In genomic region chr9:21760155-21761088, GRCm38 (mm10) we compare ENCODE assay signal across 8 mouse cellular contexts. TPM values are rescaled to one million over a fixed set of nuclear protein-coding genes. Genes with fewer than 3 reads are reported as not detected.
DNase-seq lines count a peak whose midpoint lies in the region; ATAC-seq and TF ChIP-seq lines count a peak whose summit lies in the region.

Spc24 (minus strand) TSS chr9:21760303.

- H3K4me1 ChIP-seq in ES-E14 (ENCODE audit: control insufficient read depth in 2 of 2, insufficient read depth in 2 of 2, low read length in 2 of 2, poor library complexity in 1 of 2): peaks cover 7 to 19% of the 10 kb centered on the region in 2 experiments
- H3K4me1 ChIP-seq in forebrain, embryonic 15.5 days: peaks cover 19% of the 10 kb centered on the region
- H3K4me1 ChIP-seq in lung, adult 2 months (ENCODE audit: control insufficient read depth, insufficient read depth, low read length): peaks cover 4% of the 10 kb centered on the region; the same call in 1 of the 2 replicates

- no peaks in the 10 kb centered on the region for H3K9me3 ChIP-seq in ES-E14 (ENCODE audit: control insufficient read depth, insufficient read depth, low read depth, low read length)
- H3K9me3 ChIP-seq in forebrain, embryonic 15.5 days: no peaks in the 10 kb centered on the region

- ATAC-seq in forebrain, embryonic 15.5 days (replicated peaks): peak; percentile 97
- peak; percentile 97 for ATAC-seq in neutrophil, adult 5-6 weeks (ENCODE audit: extremely low read depth, insufficient number of reproducible peaks, low FRiP score, poor library complexity, severe bottlenecking)

- peak within 1 kb of the TSS; percentile 92 for H3K4me2 ChIP-seq in forebrain, embryonic 15.5 days (replicated peaks)

- peak within 1 kb of the TSS; percentile 93 for H3K9ac ChIP-seq in ES-E14 (ENCODE audit: insufficient read depth, low read depth, low read length, poor library complexity, severe bottlenecking)
- peak within 1 kb of the TSS; percentile 62 for H3K9ac ChIP-seq in forebrain, embryonic 15.5 days (replicated peaks)

- no peaks in the 10 kb centered on the region for H3K27me3 ChIP-seq in forebrain, embryonic 15.5 days

- peaks cover 15% of the 10 kb centered on the region for H3K36me3 ChIP-seq in ES-E14 (ENCODE audit: control insufficient read depth, insufficient read depth, low read length, poor library complexity, severe bottlenecking)
- no peaks in the 10 kb centered on the region for H3K36me3 ChIP-seq in forebrain, embryonic 15.5 days

- TF ChIP-seq CTCF in lung, adult 2 months (IDR thresholded peaks at IDR 0.05; ENCODE audit: insufficient read depth, low read length): no peak

- intact Hi-C loops in heart, postnatal 25 days (cut with DNase I): no loop called here

- H3K4me3 ChIP-seq in ES-E14 (ENCODE audit: insufficient read depth in 1 of 2, low read depth in 1 of 2, low read length in 2 of 2, poor library complexity in 1 of 2, severe bottlenecking in 1 of 2): peak within 1 kb of the TSS; percentile 89 to 93
- H3K4me3 ChIP-seq in forebrain, embryonic 15.5 days: peak within 1 kb of the TSS; percentile 78
- peak within 1 kb of the TSS; percentile 60 for H3K4me3 ChIP-seq in lung, adult 2 months (replicated peaks; ENCODE audit: extremely low read depth, low read depth, low read length)

- peak within 1 kb of the TSS; percentile 59 for H3K27ac ChIP-seq in ES-E14 (ENCODE audit: insufficient read depth, low read depth, low read length, poor library complexity, severe bottlenecking)
- peak within 1 kb of the TSS; percentile 91 for H3K27ac ChIP-seq in forebrain, embryonic 15.5 days (replicated peaks)

- 0 out of 2 replicates have a peak, but pooled peaks have one; percentile 17 for TF ChIP-seq POLR2A in lung, adult 2 months (IDR thresholded peaks at IDR 0.05; ENCODE audit: borderline replicate concordance, extremely low read depth, low read depth, low read length)

- in situ Hi-C loops in ES-E14 (cut with MboI; ENCODE audit: low sequenced_read_pairs in 2 of 2, unreplicated experiment in 2 of 2): no loop called here

- peak; percentile 98 for DNase-seq in ES-E14 (ENCODE audit: low read depth, low spot score)
- peak; percentile 96 for DNase-seq in cerebellum, adult 11-12 months
- DNase-seq in heart, postnatal 25 days (ENCODE audit: low spot score): peak; percentile 90
- DNase-seq in layer of hippocampus, adult 18-20 months (ENCODE audit: low spot score in 2 of 2): peak; percentile 91 to 97
- DNase-seq in lung, adult 2 months: peak; percentile 93
- DNase-seq in thymus, adult 18-20 months: peak; percentile 88 to 96

- WGBS in forebrain, embryonic 15.5 days: under 1% methylated on average over 54 of the region's 54 CpGs
- WGBS in lung, adult 2 months: under 1% methylated on average over 48 of the region's 54 CpGs

TF ChIP-seq in ES-E14, 5 proteins besides CTCF, POLR2A, EP300 and RAD21:
- TF ChIP-seq MAFK (IDR thresholded peaks at IDR 0.05; ENCODE audit: insufficient read depth, low read depth, low read length): no peak
- TF ChIP-seq ZNF384 (IDR thresholded peaks at IDR 0.05; ENCODE audit: low read depth, low read length): no peak
- peak; percentile 86 for TF ChIP-seq CHD2 (IDR thresholded peaks at IDR 0.05; ENCODE audit: low read depth, low read length)
- TF ChIP-seq HCFC1 (IDR thresholded peaks at IDR 0.05; ENCODE audit: borderline replicate concordance, insufficient read depth, low read length): no peak

RNA-seq across cellular contexts. Expression of gene Spc24, which starts in this region (rescaled TPM):
- total RNA-seq in ES-E14 (2012; rRNA removed): 127 and 169 TPM in 2 replicates
- polyA plus RNA-seq in forebrain, embryonic 15.5 days (2015; fragmentation: Nextera tagmentation; extraction: Ambion mirVana): 41.7 and 55.9 TPM in 2 replicates
- total RNA-seq in heart, postnatal 25 days (2021): 1 to 10 TPM; 3.2 to 4.0 TPM
- 1 to 10 TPM; 1.9 to 2.7 TPM for total RNA-seq in layer of hippocampus, adult 18-20 months (2021)
- polyA plus RNA-seq in lung, adult 2 months (2012; rRNA removed): 2.9 and 3.2 TPM in 2 replicates
- 2.7 and 5.2 TPM in 2 replicates for total RNA-seq in neutrophil, adult 5-6 weeks (2017)

Comparison
In these comparisons a context has a peak if more than half of its experiments do, and no peak if none do; other contexts are left out.
1. Peak in every context shown above with its lines: DNase-seq, ATAC-seq, H3K4me3 ChIP-seq and H3K27ac ChIP-seq.
2. RNA of gene Spc24 (total RNA-seq): 127 to 169 TPM in ES-E14; 3.2 to 4.0 TPM in heart, postnatal 25 days, 2.7 to 5.2 TPM in neutrophil, adult 5-6 weeks and 1.9 to 2.7 TPM in layer of hippocampus, adult 18-20 months; every median in the first group is over 10 times any median in the second.
3. RNA of gene Spc24 (polyA plus RNA-seq): 41.7 to 55.9 TPM in forebrain, embryonic 15.5 days; 2.9 to 3.2 TPM in lung, adult 2 months; every median in the first group is over 10 times any median in the second.